Mouse (Mus musculus): Measurements from ENCODE around the gene Arfgef2.

- TF ChIP-seq CTCF (IDR thresholded peaks at IDR 0.05; ENCODE audit: extremely low read depth, insufficient read length, insufficient replicate concordance, low read depth, low read length) = no peak
- TF ChIP-seq POLR2A (IDR thresholded peaks at IDR 0.05; ENCODE audit: low read depth, low read length) = no peak
Measured at GRCm38 (mm10) chr2:166775357-166775893, 30.0 kb upstream of the Arfgef2 start.

Data from small intestine, adult 2 months (tissue).